Mouse (Mus musculus): Measurements from ENCODE around the gene Mtf1. TPM values are rescaled to one million over a fixed set of nuclear protein-coding genes. Genes with fewer than 3 reads are reported as not detected.

Gene Mtf1
- polyA plus RNA-seq, 1 experiment: 5.5 TPM

- Histone ChIP-seq H3K27ac (ENCODE audit: insufficient read depth, low read length) (no peak overlapping the region), H3K4me3 (ENCODE audit: extremely low read depth, insufficient read depth, insufficient read length) (no peak overlapping the region), H3K27me3 (ENCODE audit: control insufficient read depth, insufficient read depth, low read length) (no peaks in the 10 kb centered on the region), H3K36me3 (ENCODE audit: control insufficient read depth, insufficient read depth, low read length) (peaks cover 35% of the 10 kb centered on the region), H3K4me1 (ENCODE audit: control insufficient read depth, insufficient read depth, insufficient read length) (no peaks in the 10 kb centered on the region)
- DNase-seq (ENCODE audit: low read depth in 1 of 2, low spot score in 2 of 2): no peak
- no peak for TF ChIP-seq POLR2A (IDR thresholded peaks at IDR 0.05; ENCODE audit: low read depth, low read length)
- no peak for TF ChIP-seq CTCF (IDR thresholded peaks at IDR 0.05; ENCODE audit: extremely low read depth, insufficient read depth, insufficient read length, insufficient replicate concordance)
- 85% methylated on average over 5 of the region's 5 CpGs for WGBS
Observed at GRCm38 (mm10) chr4:124829671-124830070, 27.8 kb downstream of the Mtf1 start.

- 97% methylated on average over 10 of the region's 10 CpGs for WGBS
- Histone ChIP-seq H3K36me3 (ENCODE audit: control insufficient read depth, insufficient read depth, low read length) (peaks cover 23% of the 10 kb centered on the region), H3K4me1 (ENCODE audit: control insufficient read depth, insufficient read depth, insufficient read length) (no peaks in the 10 kb centered on the region), H3K27ac (ENCODE audit: insufficient read depth, low read length) (no peak overlapping the region), H3K4me3 (ENCODE audit: extremely low read depth, insufficient read depth, insufficient read length) (no peak overlapping the region), H3K27me3 (ENCODE audit: control insufficient read depth, insufficient read depth, low read length) (no peaks in the 10 kb centered on the region)
- DNase-seq (ENCODE audit: low read depth in 1 of 2, low spot score in 2 of 2): no peak
- no peak for TF ChIP-seq POLR2A (IDR thresholded peaks at IDR 0.05; ENCODE audit: low read depth, low read length)
- TF ChIP-seq CTCF (IDR thresholded peaks at IDR 0.05; ENCODE audit: extremely low read depth, insufficient read depth, insufficient read length, insufficient replicate concordance): no peak
Observed at GRCm38 (mm10) chr4:124832796-124833195, 30.9 kb downstream of the Mtf1 start.

GRCm38 (mm10) chr4:124838035-124838700 is 36.3 kb downstream of the Mtf1 start:
- 92% methylated on average over 14 of the region's 14 CpGs for WGBS
- TF ChIP-seq POLR2A (IDR thresholded peaks at IDR 0.05; ENCODE audit: low read depth, low read length): no peak
- TF ChIP-seq CTCF (IDR thresholded peaks at IDR 0.05; ENCODE audit: extremely low read depth, insufficient read depth, insufficient read length, insufficient replicate concordance): no peak
- no peak overlapping the region for H3K27ac ChIP-seq (ENCODE audit: insufficient read depth, low read length)

GRCm38 (mm10) chr4:124840998-124841397 is 39.1 kb downstream of the Mtf1 start:
- DNase-seq (ENCODE audit: low read depth in 1 of 2, low spot score in 2 of 2): no peak
- TF ChIP-seq CTCF (IDR thresholded peaks at IDR 0.05; ENCODE audit: extremely low read depth, insufficient read depth, insufficient read length, insufficient replicate concordance): no peak
- TF ChIP-seq POLR2A (IDR thresholded peaks at IDR 0.05; ENCODE audit: low read depth, low read length): no peak
- Histone ChIP-seq H3K27ac (ENCODE audit: insufficient read depth, low read length) (no peak overlapping the region), H3K27me3 (ENCODE audit: control insufficient read depth, insufficient read depth, low read length) (no peaks in the 10 kb centered on the region), H3K4me1 (ENCODE audit: control insufficient read depth, insufficient read depth, insufficient read length) (no peaks in the 10 kb centered on the region), H3K4me3 (ENCODE audit: extremely low read depth, insufficient read depth, insufficient read length) (no peak overlapping the region), H3K36me3 (ENCODE audit: control insufficient read depth, insufficient read depth, low read length) (peaks cover 12% of the 10 kb centered on the region)
- 100% methylated on average over 1 of the region's 1 CpGs for WGBS

More at GRCm38 (mm10) chr4:124838035-124838700, 36.3 kb downstream of the Mtf1 start:
- Histone ChIP-seq H3K27me3 (ENCODE audit: control insufficient read depth, insufficient read depth, low read length) (no peaks in the 10 kb centered on the region), H3K4me3 (ENCODE audit: extremely low read depth, insufficient read depth, insufficient read length) (no peak overlapping the region), H3K36me3 (ENCODE audit: control insufficient read depth, insufficient read depth, low read length) (peaks cover 16% of the 10 kb centered on the region), H3K4me1 (ENCODE audit: control insufficient read depth, insufficient read depth, insufficient read length) (no peaks in the 10 kb centered on the region)
- DNase-seq (ENCODE audit: low read depth in 1 of 2, low spot score in 2 of 2): no peak

GRCm38 (mm10) chr4:124843493-124843892 is 41.6 kb downstream of the Mtf1 start:
- WGBS: 81% methylated on average over 11 of the region's 11 CpGs
- TF ChIP-seq POLR2A (IDR thresholded peaks at IDR 0.05; ENCODE audit: low read depth, low read length) (no peak), CTCF (IDR thresholded peaks at IDR 0.05; ENCODE audit: extremely low read depth, insufficient read depth, insufficient read length, insufficient replicate concordance) (peak; percentile 70; the same call in 1 of the 2 replicates)
- peak in 1 of 2 experiments; percentile 42 for DNase-seq (ENCODE audit: low read depth in 1 of 2, low spot score in 2 of 2)
- H3K4me1 ChIP-seq (ENCODE audit: control insufficient read depth, insufficient read depth, insufficient read length): no peaks in the 10 kb centered on the region
- H3K4me3 ChIP-seq (ENCODE audit: extremely low read depth, insufficient read depth, insufficient read length): no peak overlapping the region
- H3K27ac ChIP-seq (ENCODE audit: insufficient read depth, low read length): no peak overlapping the region
- no peaks in the 10 kb centered on the region for H3K27me3 ChIP-seq (ENCODE audit: control insufficient read depth, insufficient read depth, low read length)
- peaks cover 9% of the 10 kb centered on the region for H3K36me3 ChIP-seq (ENCODE audit: control insufficient read depth, insufficient read depth, low read length)

- Histone ChIP-seq H3K4me3 (ENCODE audit: extremely low read depth, insufficient read depth, insufficient read length) (no peak overlapping the region), H3K27me3 (ENCODE audit: control insufficient read depth, insufficient read depth, low read length) (no peaks in the 10 kb centered on the region), H3K4me1 (ENCODE audit: control insufficient read depth, insufficient read depth, insufficient read length) (peaks cover 12% of the 10 kb centered on the region), H3K36me3 (ENCODE audit: control insufficient read depth, insufficient read depth, low read length) (peaks cover 1% of the 10 kb centered on the region; the same call in 1 of the 2 replicates), H3K27ac (ENCODE audit: insufficient read depth, low read length) (no peak overlapping the region)
- 20% methylated on average over 8 of the region's 8 CpGs for WGBS
- TF ChIP-seq POLR2A (IDR thresholded peaks at IDR 0.05; ENCODE audit: low read depth, low read length) (no peak), CTCF (IDR thresholded peaks at IDR 0.05; ENCODE audit: extremely low read depth, insufficient read depth, insufficient read length, insufficient replicate concordance) (peak; percentile 94)
- DNase-seq (ENCODE audit: low read depth in 1 of 2, low spot score in 2 of 2): peak; percentile 26 to 74
Observed at GRCm38 (mm10) chr4:124847573-124847972, 45.7 kb downstream of the Mtf1 start.

- Histone ChIP-seq H3K4me1 (ENCODE audit: control insufficient read depth, insufficient read depth, insufficient read length) (peaks cover 12% of the 10 kb centered on the region), H3K27me3 (ENCODE audit: control insufficient read depth, insufficient read depth, low read length) (no peaks in the 10 kb centered on the region), H3K27ac (ENCODE audit: insufficient read depth, low read length) (peak overlapping the region; percentile 57; the same call in 1 of the 2 replicates), H3K36me3 (ENCODE audit: control insufficient read depth, insufficient read depth, low read length) (peaks cover 8% of the 10 kb centered on the region), H3K4me3 (ENCODE audit: extremely low read depth, insufficient read depth, insufficient read length) (peak overlapping the region; percentile 95)
- WGBS: 17% methylated on average over 23 of the region's 24 CpGs
- DNase-seq (ENCODE audit: low read depth in 1 of 2, low spot score in 2 of 2): no peak
- no peak for TF ChIP-seq POLR2A (IDR thresholded peaks at IDR 0.05; ENCODE audit: low read depth, low read length)
- TF ChIP-seq CTCF (IDR thresholded peaks at IDR 0.05; ENCODE audit: extremely low read depth, insufficient read depth, insufficient read length, insufficient replicate concordance): no peak
Observed at GRCm38 (mm10) chr4:124849631-124850260, 47.8 kb downstream of the Mtf1 start.
